Comparison of ENCODE assay signal across 28 mouse cellular contexts in genomic region chr11:24135244-24135643, GRCm38 (mm10). TPM values are rescaled to one million over a fixed set of nuclear protein-coding genes. Genes with fewer than 3 reads are reported as not detected.
DNase-seq lines count a peak whose midpoint lies in the region; ATAC-seq and TF ChIP-seq lines count a peak whose summit lies in the region.
"Had no signal": no experiment of that assay in that cellular context is flagged by ENCODE, and none has a peak within 500 bp of the region (broad histone marks: within the 10 kb centered on the region; RNA-seq: fewer than 3 reads in every experiment).

No protein-coding gene starts in this region.

- H3K27me3 ChIP-seq in liver, embryonic 14.5 days (ENCODE audit: control insufficient read depth, insufficient read depth, low read length) = no peaks in the 10 kb centered on the region
- H3K27me3 ChIP-seq in forebrain, embryonic 14.5 days (replicated peaks; ENCODE audit: control insufficient read depth, insufficient read depth, low read length) = no peaks in the 10 kb centered on the region
- H3K27me3 ChIP-seq: embryonic facial prominence, embryonic 12.5 days; limb, embryonic 12.5 days; midbrain, embryonic 15.5 days had no signal

- H3K27ac ChIP-seq in left cerebral cortex, adult 2 months = peak overlapping the region; percentile 56
- H3K27ac ChIP-seq in liver, embryonic 14.5 days = peak overlapping the region; percentile 91
- H3K27ac ChIP-seq in forebrain, embryonic 14.5 days (ENCODE audit: low read depth, low read length) = no peak overlapping the region
- H3K27ac ChIP-seq: embryonic facial prominence, embryonic 12.5 days; forebrain, embryonic 10.5 days; gastrocnemius, adult 2 months; hindbrain, embryonic 14.5 days; limb, embryonic 12.5 days; midbrain, embryonic 10.5 days; midbrain, embryonic 15.5 days had no signal

- H3K9me3 ChIP-seq in liver, embryonic 14.5 days (ENCODE audit: control insufficient read depth, low read length) = no peaks in the 10 kb centered on the region
- no peaks in the 10 kb centered on the region for H3K9me3 ChIP-seq in forebrain, embryonic 14.5 days (replicated peaks; ENCODE audit: control insufficient read depth, low read length)
- H3K9me3 ChIP-seq: embryonic facial prominence, embryonic 12.5 days; limb, embryonic 12.5 days; midbrain, embryonic 15.5 days had no signal

- TF ChIP-seq EP300 in liver, embryonic 14.5 days (IDR thresholded peaks at IDR 0.05; ENCODE audit: low read depth) = no peak

- H3K4me2 ChIP-seq in liver, embryonic 14.5 days (ENCODE audit: low read depth) = peak overlapping the region; percentile 63
- H3K4me2 ChIP-seq in forebrain, embryonic 14.5 days (ENCODE audit: low read length) = no peak overlapping the region
- H3K4me2 ChIP-seq: embryonic facial prominence, embryonic 12.5 days; hindbrain, embryonic 14.5 days; limb, embryonic 12.5 days; lung, embryonic 14.5 days; midbrain, embryonic 15.5 days had no signal

- WGBS in liver, embryonic 14.5 days (ENCODE audit: insufficient replicate concordance) = 38% methylated on average over 2 of the region's 2 CpGs
- 88% methylated on average over 2 of the region's 2 CpGs for WGBS in forebrain, embryonic 14.5 days

- no peak for ATAC-seq in liver, embryonic 14.5 days (ENCODE audit: insufficient read depth)
- ATAC-seq in forebrain, embryonic 14.5 days = no peak
- ATAC-seq: CD4-positive, CD25-positive, alpha-beta regulatory T cell, adult 4 months; forebrain, embryonic 16.5 days; midbrain, embryonic 15.5 days had no signal

- no peak overlapping the region for H3K4me3 ChIP-seq in left cerebral cortex, adult 2 months
- no peak overlapping the region for H3K4me3 ChIP-seq in liver, embryonic 14.5 days (ENCODE audit: insufficient read depth in 1 of 2, low read depth in 2 of 2, low read length in 2 of 2)
- no peak overlapping the region for H3K4me3 ChIP-seq in forebrain, embryonic 14.5 days (ENCODE audit: low read depth, low read length)
- H3K4me3 ChIP-seq: embryonic facial prominence, embryonic 12.5 days; forebrain, embryonic 10.5 days; gastrocnemius, adult 2 months; limb, embryonic 12.5 days; midbrain, embryonic 10.5 days; midbrain, embryonic 15.5 days had no signal

- no peak for TF ChIP-seq CTCF in left cerebral cortex, adult 2 months (IDR thresholded peaks at IDR 0.05)
- no peak for TF ChIP-seq CTCF in liver, embryonic 14.5 days (IDR thresholded peaks at IDR 0.05; ENCODE audit: low read depth)

- DNase-seq in left cerebral cortex, adult 2 months (ENCODE audit: extremely low spot score in 1 of 2, low spot score in 2 of 2) = no peak
- no peak for DNase-seq in left cerebral cortex, adult 11 months (ENCODE audit: low spot score)
- DNase-seq in fat pad, adult 2 months (ENCODE audit: extremely low read depth, low read depth, low spot score) = peak; percentile 87
- no peak for DNase-seq in liver, embryonic 14.5 days (ENCODE audit: low read depth in 3 of 3, low spot score in 3 of 3)
- DNase-seq in thymus, adult 18-20 months = no peak
- DNase-seq in lung, postnatal 14 days = no peak
- DNase-seq in forebrain, embryonic 14.5 days (ENCODE audit: low spot score) = no peak
- DNase-seq: adrenal gland, adult 8-10 months; cerebellum, adult 8-10 months; cerebellum, postnatal 25 days; gastrocnemius, adult 2 months; gastrocnemius, postnatal 36 days; heart, adult 18-20 months; kidney, adult 2 months; kidney, postnatal 36 days; layer of hippocampus, postnatal 36 days; lung, embryonic 14.5 days; spleen, adult 18-20 months; thymus, adult 2 months; thymus, postnatal 36 days had no signal

- intact Hi-C loops in left cerebral cortex, adult 2 months (cut with DNase I) = no loop called here

- peak overlapping the region; percentile 46 for H3K9ac ChIP-seq in liver, embryonic 14.5 days (replicated peaks)
- H3K9ac ChIP-seq in forebrain, embryonic 14.5 days (ENCODE audit: low read length) = no peak overlapping the region
- H3K9ac ChIP-seq: embryonic facial prominence, embryonic 12.5 days; hindbrain, embryonic 14.5 days; limb, embryonic 12.5 days; lung, embryonic 14.5 days; midbrain, embryonic 15.5 days had no signal

- H3K4me1 ChIP-seq in liver, embryonic 14.5 days (replicated peaks; ENCODE audit: control insufficient read depth in 2 of 2, insufficient read depth in 2 of 2, low read length in 1 of 2) = peaks cover 74 to 78% of the 10 kb centered on the region in 2 experiments
- peaks cover 4% of the 10 kb centered on the region; the same call in 1 of the 2 replicates for H3K4me1 ChIP-seq in forebrain, embryonic 14.5 days (ENCODE audit: control insufficient read depth, insufficient read depth, low read length)

- H3K36me3 ChIP-seq in liver, embryonic 14.5 days (replicated peaks; ENCODE audit: control insufficient read depth, insufficient read depth, low read depth) = peaks cover 9% of the 10 kb centered on the region
- H3K36me3 ChIP-seq in forebrain, embryonic 14.5 days (ENCODE audit: control insufficient read depth, insufficient read depth, low read length) = peaks cover 9% of the 10 kb centered on the region
- H3K36me3 ChIP-seq: midbrain, embryonic 15.5 days had no signal

RNA-seq across cellular contexts. Expression of gene Bcl11a, which starts 57.4 kb away (rescaled TPM):
- total RNA-seq in left cerebral cortex, adult 2 months (2021) = 100 to 1,000 TPM; 101 to 103 TPM
- 10.9 and 13.0 TPM in 2 replicates for polyA plus RNA-seq in liver, embryonic 14.5 days (2012; rRNA removed)
- polyA plus RNA-seq in liver, embryonic 14.5 days (2014; fragmentation: Nextera tagmentation; extraction: Ambion mirVana) = 29.4 and 33.0 TPM in 2 replicates
- polyA plus RNA-seq in forebrain, embryonic 14.5 days (2014; fragmentation: Nextera tagmentation; extraction: Ambion mirVana) = 148 and 174 TPM in 2 replicates
- total RNA-seq: gastrocnemius, adult 2 months had no signal
